Mouse (Mus musculus) bone marrow, adult 2 months (tissue): ENCODE data around the gene Gstm5. TPM values are rescaled to one million over a fixed set of nuclear protein-coding genes. Genes with fewer than 3 reads are reported as not detected.

Experiments used
- H3K27ac ChIP-seq: fragments of 200-500 bp; 2 replicates; pipeline ENCODE4 v1.5.1; 2012; ENCODE audit warnings: low read depth, mild to moderate bottlenecking, control low read depth, inconsistent platforms, low read length; ENCODE audit not compliant: control insufficient read depth, poor library complexity, insufficient read depth
- H3K4me1 ChIP-seq: fragments of 200-500 bp; 2 replicates; pipeline ENCODE4 v1.6.1; 2011; ENCODE audit warnings: low read length; ENCODE audit not compliant: control insufficient read depth, insufficient read depth
- H3K4me3 ChIP-seq: fragments of 200-500 bp; replicated peaks from 2 replicates; pipeline ENCODE3; 2011; ENCODE audit warnings: mild to moderate bottlenecking, low read depth, low read length, control low read depth; ENCODE audit not compliant: control insufficient read depth
- CTCF ChIP-seq: fragments of 200-500 bp; IDR thresholded peaks from 2 replicates; pipeline ENCODE4 v1.5.1; 2011; ENCODE audit warnings: low read length, control low read depth; ENCODE audit not compliant: control insufficient read depth, insufficient read depth
- POLR2A ChIP-seq: fragments of 200-500 bp; IDR thresholded peaks from 2 replicates; pipeline ENCODE4 v1.6.1; 2011; ENCODE audit warnings: low read depth, mild to moderate bottlenecking, control low read depth, low read length, borderline replicate concordance; ENCODE audit not compliant: control insufficient read depth
- WGBS: fragments of 180-500 bp; shearing (Covaris S2); methylation state at CpG from one replicate; pipeline ENCODE4 v1.1.7; 2018; 5-methylcytosine and 5-hydroxymethylcytosine counted together
- polyA plus RNA-seq: library from polyadenylated mRNA; stranded (reverse); fragments of >200 nt; gene quantifications from 2 replicates; pipeline ENCODE4 v1.2.4, GENCODE M21; 2011; ENCODE audit warnings: low replicate concordance; ENCODE audit not compliant: missing spikeins, insufficient read depth, insufficient read length

The Gstm5 gene
- polyA plus RNA-seq, result 40.9 and 62.6 TPM in 2 replicates

DNA sequence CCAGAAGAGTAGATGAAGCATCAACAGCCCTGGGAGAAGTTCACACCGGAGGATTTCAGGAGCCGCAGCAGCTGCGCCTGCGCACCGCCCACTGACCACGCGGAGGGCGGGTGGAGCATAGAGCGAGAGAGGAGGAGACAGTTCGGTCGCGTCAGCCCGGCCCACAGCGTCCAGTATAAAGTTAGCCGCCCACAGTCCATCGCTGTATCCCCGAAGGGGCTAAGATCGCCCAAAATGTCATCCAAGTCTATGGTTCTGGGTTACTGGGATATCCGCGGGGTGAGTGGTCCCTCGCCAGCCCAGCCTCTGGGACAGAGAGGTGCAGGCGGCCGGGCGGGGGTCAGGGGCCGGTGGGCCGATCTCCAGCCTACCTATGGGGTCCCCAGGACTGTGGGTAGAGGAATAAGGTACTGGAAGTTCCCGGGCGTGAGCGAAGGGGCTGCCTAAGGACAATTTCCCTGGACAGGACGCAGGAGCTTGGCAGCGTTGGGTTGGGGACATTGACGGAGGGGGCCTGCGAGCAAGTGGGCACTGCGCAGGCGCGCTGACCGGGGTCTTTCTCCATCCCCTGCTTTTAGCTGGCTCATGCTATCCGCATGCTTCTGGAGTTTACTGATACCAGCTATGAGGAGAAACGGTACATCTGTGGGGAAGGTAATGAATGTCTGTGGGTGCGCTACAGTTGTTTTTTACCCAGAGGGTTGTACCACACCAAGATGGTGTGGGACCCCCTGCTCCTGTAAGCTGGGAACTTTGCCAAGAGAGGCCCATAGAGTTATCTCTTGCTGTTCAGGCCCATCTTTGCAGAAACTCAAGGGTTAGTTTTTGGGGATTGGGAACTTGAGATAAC lies at the start of gene Gstm5:
TSS of gene Gstm5 (plus strand) at position 102 of the 850 bp plus-strand sequence.
- H3K27ac ChIP-seq, result peak within 1 kb of the TSS; percentile 46
- TF ChIP-seq CTCF (no peak), POLR2A (peak; percentile 51; the same call in 1 of the 2 replicates)
- no peaks in the 10 kb centered on the region for H3K4me1 ChIP-seq
- whole genome bisulfite sequencing, result 8% methylated on average over 40 of the region's 40 CpGs
- H3K4me3 ChIP-seq, result peak within 1 kb of the TSS; percentile 60

DNA sequence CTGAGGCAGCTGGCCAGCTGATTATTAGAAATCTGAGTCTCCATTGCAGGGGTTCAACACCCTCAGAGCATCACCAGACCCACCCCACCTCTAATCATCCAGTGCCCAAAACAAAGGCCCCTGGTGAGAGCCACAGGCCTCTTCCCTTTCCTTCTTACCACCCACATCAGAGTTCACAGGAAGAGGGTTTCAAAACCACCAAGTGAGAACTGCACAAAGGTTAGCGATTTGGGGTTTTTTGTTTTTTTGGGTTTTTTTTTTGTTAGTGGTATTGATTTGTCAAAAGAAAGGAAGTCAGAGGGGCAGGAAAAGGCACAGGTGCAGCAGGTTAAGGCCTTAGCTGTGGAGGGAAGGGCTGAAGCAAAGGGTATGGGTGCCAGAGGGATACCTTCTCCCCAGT lies 49.4 kb upstream of the Gstm5 start:
- WGBS, result 8% methylated on average over 1 of the region's 1 CpGs

GRCm38 (mm10) chr3:107846835-107847234 lies 48.8 kb upstream of the Gstm5 start:
- Histone ChIP-seq H3K27ac (peak overlapping the region; percentile 57; the same call in 1 of the 2 replicates), H3K4me3 (no peak overlapping the region), H3K4me1 (peaks cover 14% of the 10 kb centered on the region)
- WGBS, result 50% methylated on average over 3 of the region's 3 CpGs
- TF ChIP-seq CTCF (no peak), POLR2A (no peak)

More for the DNA sequence above, 49.4 kb upstream of the Gstm5 start:
- Histone ChIP-seq H3K4me3 (no peak overlapping the region), H3K4me1 (peaks cover 12% of the 10 kb centered on the region), H3K27ac (peak overlapping the region; percentile 15; the same call in 1 of the 2 replicates)
- TF ChIP-seq CTCF (no peak), POLR2A (no peak)

DNA sequence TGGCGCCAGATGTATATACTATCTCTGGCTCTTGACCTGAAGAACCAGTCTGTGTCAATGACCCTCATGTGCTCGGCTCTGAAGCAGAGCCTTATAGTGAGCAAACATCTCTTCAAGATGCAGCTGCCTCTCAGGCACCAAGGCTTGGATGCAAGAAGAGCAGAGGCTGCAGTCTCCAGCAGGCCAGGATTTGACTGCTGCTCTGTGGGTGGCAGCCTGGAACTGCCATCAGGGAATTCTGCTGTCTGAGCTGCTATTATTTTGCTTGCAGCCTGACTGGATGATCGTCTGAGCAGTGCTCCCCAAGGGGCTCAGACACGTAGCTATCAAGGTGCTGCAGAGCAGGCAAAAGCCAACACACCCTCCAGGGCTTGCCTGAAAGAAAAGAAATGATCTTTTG lies 47.5 kb upstream of the Gstm5 start:
- Histone ChIP-seq H3K4me1 (peaks cover 14% of the 10 kb centered on the region), H3K4me3 (no peak overlapping the region), H3K27ac (no peak overlapping the region)
- no peak for TF ChIP-seq CTCF
- no peak for TF ChIP-seq POLR2A
- 80% methylated on average over 4 of the region's 4 CpGs for WGBS

DNA sequence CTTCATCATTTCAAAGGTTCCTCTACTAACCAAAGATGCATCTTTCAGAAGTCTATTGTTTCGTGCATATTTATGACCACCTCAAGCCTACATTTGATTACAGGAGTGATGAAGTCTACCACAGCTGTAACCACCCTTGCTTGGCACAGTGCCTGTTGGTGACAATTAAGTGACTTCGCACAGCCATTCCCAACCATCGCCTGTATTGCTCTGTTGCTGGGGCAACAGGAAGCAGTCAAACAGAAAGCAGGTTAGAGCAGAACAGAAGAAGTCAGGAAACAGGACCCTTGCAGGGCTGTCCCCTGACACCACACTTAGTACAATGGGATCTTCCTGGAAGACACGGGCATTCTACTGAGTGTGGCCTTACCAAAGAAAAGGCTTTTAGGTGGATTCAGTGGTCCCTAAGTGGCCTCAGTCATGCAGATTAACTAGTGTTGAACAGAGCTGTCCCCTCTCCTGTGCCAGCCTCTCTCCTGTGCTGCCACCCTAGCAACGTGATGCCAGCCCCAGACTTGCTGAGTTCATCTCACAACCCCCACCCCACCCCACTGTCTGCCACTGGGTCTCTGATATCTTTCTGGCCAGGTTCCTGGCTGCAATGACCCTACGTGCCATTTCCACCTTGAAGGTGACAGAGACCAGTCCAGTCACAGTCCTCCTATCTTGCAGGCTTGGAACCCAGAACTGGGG lies 46.5 kb upstream of the Gstm5 start:
- Histone ChIP-seq H3K4me3 (no peak overlapping the region), H3K4me1 (peaks cover 20% of the 10 kb centered on the region), H3K27ac (peak overlapping the region; percentile 35; the same call in 1 of the 2 replicates)
- TF ChIP-seq CTCF (no peak), POLR2A (no peak)
- WGBS, result 13% methylated on average over 6 of the region's 6 CpGs

DNA sequence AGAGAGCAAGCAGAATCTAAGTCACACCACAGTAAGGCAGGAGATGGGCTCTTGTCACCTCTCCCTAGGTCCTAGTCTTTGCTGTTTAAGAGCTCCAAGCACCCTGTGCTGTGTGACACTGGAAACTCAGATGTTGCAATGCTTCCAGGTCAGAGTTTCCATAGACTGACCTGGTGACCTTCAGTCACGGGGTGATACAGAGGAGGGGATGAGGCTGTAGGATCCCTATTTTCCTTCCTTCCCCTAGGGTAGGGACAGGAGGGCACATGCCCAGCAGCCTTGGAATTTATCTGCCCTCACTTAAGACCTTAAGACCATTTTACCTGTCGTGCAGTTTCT lies 46.0 kb upstream of the Gstm5 start:
- TF ChIP-seq POLR2A (no peak), CTCF (no peak)
- Histone ChIP-seq H3K4me3 (no peak overlapping the region), H3K4me1 (peaks cover 20% of the 10 kb centered on the region), H3K27ac (0 out of 2 replicates have a peak overlapping the region, but pooled peaks have one; percentile 35)
- WGBS, result 30% methylated on average over 2 of the region's 2 CpGs

DNA sequence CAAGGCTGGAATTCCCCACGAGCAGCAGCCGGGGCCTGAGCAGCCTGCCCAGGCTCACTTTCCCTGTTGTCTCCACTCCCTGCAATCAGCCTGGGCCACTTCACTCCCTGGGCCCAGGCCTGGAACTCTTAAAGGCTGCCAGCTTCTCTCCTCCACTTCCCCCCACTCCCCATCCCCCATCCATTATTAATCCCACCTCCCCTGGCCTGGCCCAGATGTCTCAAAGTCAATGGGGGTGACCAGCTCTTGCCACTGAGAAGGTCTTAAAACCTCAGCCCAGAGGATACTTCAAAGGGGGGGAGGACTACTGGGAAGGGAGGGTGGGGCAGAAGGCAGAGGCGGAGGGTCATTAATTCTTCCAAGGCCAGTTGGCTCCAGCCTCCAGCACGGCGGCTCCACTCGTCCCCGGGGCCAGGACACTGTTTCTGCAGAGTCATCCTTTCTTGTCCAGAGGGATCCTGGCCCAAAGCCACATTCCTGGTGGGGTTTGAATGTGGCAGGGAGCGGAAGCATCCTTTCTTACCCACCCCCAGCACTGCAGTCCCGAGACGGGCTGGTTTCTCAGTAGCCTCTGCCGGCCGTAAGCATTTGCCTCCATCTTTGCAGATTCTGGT lies 45.1 kb upstream of the Gstm5 start:
- WGBS, result 83% methylated on average over 12 of the region's 12 CpGs
- no peak overlapping the region for H3K4me3 ChIP-seq
- peaks cover 20% of the 10 kb centered on the region for H3K4me1 ChIP-seq
- H3K27ac ChIP-seq, result peak overlapping the region; percentile 22
- TF ChIP-seq CTCF (no peak), POLR2A (no peak)

- Histone ChIP-seq H3K4me3 (no peak overlapping the region), H3K4me1 (peaks cover 16% of the 10 kb centered on the region), H3K27ac (peak overlapping the region; percentile 87)
- WGBS, result 4% methylated on average over 7 of the region's 7 CpGs
- no peak for TF ChIP-seq CTCF
- no peak for TF ChIP-seq POLR2A
Measured at GRCm38 (mm10) chr3:107852786-107853185, 42.8 kb upstream of the Gstm5 start.
